Mouse (Mus musculus) layer of hippocampus, adult 18-20 months (tissue): ENCODE measurements around the gene Tmem59l. TPM values are rescaled to one million over a fixed set of nuclear protein-coding genes. Genes with fewer than 3 reads are reported as not detected.

Experiments used
- DNase-seq, 2 experiments: peaks; one replicate each; pipeline ENCODE4 v3.0.0; 2022; ENCODE audit warnings: low spot score in 2 of 2
- total RNA-seq, 2 experiments: library from RNA; stranded (reverse); gene quantifications; 2 replicates each; pipeline ENCODE4 v1.2.3; 2021

The Tmem59l gene
- total RNA-seq, 2 experiments from 2014 or later, result 326 to 327 TPM

DNA sequence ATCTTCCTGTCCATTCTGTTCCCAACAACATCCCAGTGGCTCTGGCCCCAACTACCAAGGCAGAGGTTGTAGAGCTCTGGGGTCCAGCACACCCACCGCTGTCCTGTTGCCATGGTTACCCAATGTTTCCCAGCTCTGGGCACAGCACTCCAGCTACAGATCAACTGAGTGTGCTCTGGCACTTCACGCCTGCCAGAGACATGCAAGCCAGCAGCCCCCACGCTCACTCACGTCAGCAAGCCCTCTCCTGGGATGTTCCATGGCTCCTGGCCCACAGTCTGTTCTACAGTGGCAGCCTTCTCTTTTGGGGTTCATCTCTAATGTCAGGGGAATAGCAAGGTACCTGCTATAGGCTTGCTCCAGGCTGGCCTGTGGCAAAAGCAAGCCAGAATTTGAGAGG is 23.9 kb downstream of the Tmem59l start:
- DNase-seq, result peak; percentile 84 to 89

DNA sequence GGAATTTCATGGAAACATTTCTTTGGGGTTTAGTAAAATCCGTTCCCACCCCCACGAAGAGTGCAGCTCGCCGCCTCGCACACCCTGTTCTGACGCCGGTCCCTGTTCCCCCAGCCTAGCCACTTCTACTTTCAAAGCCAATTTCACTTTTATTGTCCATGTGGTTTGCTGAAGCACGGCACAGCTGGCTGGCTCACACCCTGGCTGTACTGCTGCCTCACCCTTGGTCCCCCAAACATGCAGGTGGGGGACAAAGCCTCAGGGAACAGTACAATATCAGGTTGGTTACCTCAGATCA is 24.7 kb downstream of the Tmem59l start:
- peak in 1 of 2 experiments; percentile 64 for DNase-seq

DNA sequence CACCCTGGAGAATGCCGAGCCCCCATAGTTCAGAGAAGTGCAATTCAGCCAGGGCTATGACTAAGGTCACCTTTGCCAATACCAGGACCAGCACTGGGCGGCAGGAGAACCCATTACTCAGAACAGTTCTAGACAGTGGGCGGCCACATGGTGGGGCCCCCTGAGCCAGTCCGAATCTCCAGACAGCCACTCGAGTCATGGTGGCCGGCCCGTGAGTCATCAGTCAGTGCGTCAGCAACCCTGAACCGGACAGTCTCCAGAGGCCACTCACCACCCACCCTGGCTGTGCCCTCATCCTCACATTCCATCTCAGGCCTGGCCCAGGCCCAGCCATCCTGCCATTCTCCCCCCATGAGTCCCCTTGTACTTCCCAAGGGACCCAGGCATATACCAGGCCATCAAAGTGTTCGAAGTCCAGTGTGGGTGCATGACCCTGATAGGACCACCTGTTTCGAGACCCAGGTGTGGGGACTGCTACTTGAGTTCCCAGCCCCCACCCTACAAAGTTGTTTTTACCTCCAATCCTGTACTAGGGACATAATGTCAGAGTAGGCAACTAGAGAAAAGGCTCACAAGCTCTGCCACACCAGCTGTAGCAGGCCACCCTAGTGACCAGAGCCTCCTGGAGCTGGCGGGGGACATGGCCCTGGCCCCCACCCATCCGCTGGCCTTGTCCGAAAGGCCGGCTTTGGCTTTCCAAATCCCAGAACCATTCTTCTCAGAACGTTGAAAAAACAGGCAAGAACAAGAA is 25.2 kb downstream of the Tmem59l start:
- DNase-seq, result no peak

DNA sequence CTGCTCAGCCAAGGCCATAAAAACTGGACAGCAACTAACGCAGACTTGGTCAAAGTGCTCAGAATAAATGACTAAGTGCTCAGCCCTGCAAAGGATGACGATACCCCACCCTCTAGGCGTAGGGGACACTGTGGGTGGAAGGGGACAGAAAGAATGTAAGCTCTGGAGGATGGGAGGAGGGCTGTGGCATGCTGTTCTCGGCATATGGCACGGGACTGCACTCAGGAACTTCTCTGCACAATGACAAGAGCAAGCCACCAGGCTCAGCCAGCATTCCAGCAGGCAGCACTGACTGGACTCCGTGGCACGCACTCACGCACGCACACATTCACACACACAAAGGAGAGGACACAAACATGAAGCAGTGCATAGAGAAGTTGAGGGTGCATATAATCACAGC is 26.6 kb downstream of the Tmem59l start:
- DNase-seq, result peak; percentile 66 to 77

DNA sequence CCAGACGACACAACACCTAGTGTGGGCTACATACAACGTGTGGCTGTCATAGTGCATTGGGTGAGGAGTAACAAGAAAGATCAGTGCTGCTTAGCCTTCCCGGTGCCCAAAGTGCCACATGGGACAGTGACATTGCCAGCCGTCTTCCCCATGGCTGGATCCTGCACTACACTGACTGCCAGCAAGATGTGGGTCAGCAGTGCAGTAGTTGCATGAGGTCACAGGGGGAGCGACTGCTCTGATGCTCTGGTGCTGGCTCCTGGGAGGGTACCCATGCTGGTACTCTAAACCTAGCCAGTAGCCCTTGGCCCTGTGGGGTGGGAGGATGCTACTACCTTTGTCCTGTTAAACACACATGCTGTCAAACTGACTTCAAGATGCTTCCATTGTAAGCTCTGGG is 27.0 kb downstream of the Tmem59l start:
- DNase-seq, result no peak

DNA sequence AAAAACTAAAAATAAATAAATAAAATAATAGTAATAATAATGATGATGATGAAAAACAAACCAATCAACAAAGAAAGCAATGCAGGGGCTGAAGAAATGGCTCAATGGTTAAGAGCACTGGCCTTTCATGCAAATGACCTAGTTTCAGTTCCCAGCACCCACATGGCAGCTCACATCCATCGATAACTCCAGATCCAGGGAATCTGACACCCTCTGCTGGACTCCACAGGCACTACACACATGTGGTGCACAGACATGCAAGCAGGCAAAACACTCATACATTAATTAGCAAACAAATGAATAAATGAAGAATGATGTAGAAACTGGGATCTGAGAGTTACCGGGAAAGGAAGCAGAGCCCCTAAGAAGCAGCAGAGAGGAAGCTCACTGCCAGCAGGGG is 27.5 kb downstream of the Tmem59l start:
- DNase-seq, result no peak

DNA sequence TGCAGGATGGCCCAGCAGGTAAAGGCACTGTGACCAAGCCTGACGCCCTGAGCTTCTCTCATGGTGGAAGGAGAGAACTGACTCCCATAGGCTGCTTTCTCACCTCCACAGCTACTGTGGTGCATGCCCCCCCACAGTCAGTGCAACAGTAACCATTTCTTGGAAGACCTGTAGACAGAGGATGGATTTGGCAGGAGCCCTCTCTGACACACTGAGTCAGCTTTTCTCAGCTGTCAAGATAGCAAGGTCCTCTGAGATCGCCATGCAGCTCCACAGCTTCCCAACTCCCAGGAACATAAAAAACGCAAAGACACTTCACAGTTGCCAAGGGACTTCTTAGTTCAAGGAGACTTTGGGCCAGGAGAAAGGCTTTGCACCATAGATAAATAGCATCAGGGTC is 28.7 kb downstream of the Tmem59l start:
- no peak for DNase-seq

DNA sequence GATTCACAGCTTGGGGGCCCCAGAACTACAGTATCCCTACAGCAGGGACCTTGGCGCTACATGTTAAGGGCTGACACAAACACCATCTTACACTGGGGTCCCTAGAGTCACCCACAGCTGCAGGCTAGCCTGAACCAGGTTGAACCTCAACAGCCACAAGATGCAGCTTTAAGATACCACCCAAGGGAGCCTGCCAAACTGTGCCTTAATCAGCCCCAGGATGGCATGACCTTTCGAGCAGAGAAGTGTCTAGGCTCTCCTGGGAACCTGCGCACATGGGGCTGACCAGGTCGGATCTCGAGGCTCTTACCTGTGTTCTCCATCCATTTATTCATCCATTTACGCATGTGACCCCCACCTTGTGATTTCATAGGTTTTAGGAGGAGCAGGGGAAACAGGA is 29.3 kb downstream of the Tmem59l start:
- no peak for DNase-seq

DNA sequence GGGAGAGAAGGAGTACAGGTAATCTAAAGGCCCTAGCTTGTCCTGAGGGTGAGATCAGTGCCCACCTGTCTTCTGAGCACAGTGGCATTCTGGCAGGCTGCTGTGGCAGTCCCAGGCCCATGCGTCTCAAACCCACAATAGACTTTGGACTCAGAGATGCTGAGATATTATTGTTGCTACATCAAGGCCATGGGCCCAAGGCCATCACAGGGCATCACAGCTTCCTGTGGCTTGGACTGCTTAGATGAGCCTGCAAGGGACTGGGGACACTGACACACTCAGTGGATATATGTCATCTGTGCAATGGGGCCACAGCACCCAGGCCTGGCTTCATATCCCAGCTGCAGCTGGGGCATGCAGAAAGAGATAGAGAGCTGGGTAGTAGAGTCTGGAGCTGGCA is 30.2 kb downstream of the Tmem59l start:
- no peak for DNase-seq

DNA sequence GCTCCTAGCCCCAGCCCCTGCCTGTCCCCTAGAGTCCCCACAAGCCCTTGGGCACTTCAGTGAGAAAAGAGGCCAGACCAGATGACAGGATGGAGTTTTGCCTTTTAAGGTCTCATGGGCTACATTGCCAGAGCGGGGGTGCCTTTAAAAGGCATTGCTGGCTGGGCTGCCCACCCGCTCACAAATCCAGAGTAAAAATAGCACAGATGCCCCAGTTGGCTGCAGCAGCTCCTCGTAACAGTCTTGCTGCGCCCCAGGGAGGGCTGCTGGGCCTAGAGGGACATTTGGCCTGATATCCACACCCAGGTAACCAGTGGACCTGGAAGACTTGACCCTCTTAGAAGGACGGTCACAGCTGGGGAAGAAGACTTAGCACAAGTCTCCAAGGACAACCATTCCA is 33.3 kb downstream of the Tmem59l start:
- peak in 1 of 2 experiments; percentile 56 for DNase-seq

DNA sequence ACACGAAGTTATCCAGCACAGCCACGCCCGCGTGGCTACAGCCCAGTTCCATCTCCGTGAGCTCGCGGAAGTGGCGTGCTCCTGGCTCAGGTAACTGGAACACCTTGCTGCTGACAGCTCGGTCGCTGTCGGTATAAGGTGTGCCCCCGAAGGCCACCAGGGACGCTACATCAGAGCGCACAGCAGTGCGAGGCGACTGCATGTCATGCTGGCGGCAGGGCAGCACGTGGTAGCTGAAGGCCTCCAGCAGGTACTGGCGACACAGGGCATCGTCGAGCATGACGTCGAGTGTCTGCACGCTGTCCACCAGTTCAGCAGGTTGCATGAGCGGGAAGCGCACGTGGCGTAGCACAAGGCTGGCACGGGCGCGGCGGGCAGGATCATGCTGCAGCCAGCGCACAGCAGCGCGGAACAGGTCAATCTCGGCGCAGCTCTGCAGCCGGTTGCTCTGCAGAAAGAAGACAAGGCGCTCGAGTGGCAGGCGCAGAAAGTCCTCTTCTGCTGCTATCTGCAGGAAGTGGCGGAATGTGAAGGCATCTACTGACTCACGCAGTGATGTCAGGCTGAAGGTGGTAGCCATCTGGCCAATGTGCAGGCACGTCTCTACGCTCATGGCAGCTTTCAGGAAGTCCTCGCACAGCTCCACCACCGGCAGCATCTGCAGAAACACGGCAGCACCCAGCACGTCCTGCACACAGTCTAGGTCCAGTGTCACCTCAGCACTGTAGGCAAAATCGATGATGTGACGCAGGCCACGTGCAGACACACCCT is 34.8 kb downstream of the Tmem59l start:
- DNase-seq, result peak; percentile 57 to 65

DNA sequence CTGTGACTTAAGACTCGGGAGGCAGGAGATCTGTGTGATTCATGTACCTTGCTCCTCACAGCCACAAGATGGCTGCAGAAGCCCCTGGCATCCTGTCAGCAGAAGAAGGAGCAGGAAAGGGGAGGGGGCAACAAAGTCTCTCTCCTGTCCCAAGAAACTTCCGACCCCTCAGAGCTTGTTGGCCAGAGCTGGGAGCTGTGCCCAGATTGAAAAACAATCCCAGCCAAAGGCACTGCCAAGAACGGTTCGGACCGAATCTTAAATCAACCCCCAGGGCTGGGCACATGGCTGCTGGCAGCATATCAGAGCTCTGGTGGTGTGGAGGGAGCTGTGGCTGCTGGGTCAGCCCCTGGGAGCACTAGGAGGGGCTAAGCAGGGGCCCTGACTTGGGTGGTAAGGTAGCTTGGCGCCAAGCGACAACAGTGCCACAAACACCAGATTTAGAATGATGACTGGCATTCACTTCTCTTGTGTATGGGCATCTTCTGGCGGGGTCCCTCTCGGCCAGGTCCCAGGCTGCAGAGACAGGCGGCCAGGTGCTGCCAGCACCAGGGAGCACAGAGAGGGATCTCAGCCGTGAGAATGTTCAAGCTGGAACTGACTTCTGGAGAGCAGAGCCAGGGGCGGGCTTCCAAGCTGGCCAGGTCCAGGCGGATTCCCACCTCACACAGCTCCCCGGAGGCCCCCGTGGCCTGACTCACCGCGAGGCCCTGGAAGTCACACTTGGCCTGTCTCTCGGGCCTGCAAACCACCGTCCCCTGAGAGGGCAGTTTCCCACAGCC is 39.3 kb downstream of the Tmem59l start:
- DNase-seq, result peak in 1 of 2 experiments; percentile 55

DNA sequence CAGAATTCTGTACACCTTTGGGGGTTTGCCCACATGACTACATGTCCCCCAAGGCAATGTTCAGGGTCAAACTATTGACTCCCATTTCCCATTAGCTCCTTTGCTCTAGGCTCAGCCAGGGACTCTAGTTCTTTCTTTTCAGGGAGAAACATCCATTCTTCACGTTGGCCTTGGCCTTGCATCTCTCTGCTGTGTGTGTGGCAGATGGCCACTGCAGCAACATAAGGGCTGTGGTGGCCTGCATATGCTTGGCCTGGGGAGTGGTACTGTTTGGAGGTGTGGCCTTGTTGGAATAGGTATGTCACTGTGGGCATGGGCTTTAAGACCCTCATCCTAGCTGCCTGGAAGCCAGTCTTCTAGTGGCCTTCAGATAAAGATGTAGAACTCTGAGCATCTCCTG is 41.2 kb downstream of the Tmem59l start:
- no peak for DNase-seq

DNA sequence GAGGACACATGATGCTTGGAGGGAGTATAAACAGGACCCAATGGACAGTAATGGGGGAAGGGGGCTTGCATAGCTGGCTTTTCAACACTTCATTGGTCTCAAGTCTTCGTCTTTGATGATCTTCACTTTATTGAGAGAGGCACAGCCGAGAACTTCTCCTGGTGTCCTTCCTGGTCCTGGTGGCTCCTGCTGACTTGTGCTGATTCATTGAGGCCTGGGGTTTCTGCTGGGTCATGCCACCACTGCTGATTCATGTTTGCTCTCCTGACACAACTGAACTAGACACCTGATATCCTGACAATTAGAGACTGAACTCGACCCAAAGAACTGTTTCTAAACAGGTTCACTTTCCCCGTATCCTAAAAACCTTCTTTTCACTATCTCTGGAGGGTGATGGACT is 43.8 kb downstream of the Tmem59l start:
- DNase-seq, result no peak

DNA sequence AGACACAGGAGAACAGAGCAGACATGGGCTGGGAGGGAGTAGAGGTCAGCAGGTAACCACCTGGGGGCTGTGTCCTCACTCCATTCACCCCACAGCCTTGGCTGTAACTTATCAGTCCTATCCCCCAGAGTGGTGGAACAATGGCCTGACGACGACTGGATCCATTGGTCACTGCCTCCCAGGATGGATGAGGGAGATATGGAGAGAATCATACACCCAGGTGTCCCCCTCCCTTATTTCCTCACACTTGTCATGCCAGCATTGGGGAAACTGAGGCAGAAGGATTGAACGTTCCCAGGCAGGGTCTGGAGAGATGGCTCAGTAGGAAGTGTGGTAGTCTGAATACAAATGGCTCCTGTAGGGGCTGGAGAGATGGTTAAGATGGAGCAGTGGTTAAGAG is 45.6 kb downstream of the Tmem59l start:
- no peak for DNase-seq

DNA sequence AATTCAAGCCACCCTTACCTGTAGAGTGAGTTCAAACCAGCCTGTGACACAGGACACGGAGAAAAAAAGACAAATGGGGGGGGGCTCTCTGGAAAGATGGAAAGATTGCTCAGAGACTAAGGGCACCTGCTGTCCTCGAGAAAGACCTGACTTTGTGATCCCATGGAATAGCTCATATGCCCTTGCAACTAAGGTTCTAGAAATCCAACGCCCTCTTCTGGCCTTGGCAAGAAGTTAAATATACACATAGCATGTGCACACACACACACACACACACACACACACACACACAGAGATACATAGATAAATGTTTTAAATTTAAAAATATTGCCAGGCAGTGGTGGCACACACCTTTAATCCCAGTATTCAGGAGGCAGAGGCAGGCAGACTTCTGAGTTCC is 46.9 kb downstream of the Tmem59l start:
- no peak for DNase-seq

DNA sequence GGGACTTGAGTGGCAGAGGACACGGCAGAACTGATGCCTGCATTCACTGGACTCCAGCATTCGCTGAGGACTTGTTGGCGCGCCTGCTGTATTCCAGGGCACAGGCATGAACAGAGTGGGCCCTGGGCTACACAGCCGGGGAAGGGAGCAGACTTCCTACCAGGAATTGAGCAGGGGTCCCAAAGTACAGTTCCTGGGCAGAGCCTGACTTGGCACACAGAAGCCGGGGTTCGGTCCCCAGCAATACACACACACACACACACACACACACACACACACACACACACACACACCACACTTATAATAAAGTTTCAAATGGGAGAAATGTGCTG is 47.3 kb downstream of the Tmem59l start:
- DNase-seq, result no peak

DNA sequence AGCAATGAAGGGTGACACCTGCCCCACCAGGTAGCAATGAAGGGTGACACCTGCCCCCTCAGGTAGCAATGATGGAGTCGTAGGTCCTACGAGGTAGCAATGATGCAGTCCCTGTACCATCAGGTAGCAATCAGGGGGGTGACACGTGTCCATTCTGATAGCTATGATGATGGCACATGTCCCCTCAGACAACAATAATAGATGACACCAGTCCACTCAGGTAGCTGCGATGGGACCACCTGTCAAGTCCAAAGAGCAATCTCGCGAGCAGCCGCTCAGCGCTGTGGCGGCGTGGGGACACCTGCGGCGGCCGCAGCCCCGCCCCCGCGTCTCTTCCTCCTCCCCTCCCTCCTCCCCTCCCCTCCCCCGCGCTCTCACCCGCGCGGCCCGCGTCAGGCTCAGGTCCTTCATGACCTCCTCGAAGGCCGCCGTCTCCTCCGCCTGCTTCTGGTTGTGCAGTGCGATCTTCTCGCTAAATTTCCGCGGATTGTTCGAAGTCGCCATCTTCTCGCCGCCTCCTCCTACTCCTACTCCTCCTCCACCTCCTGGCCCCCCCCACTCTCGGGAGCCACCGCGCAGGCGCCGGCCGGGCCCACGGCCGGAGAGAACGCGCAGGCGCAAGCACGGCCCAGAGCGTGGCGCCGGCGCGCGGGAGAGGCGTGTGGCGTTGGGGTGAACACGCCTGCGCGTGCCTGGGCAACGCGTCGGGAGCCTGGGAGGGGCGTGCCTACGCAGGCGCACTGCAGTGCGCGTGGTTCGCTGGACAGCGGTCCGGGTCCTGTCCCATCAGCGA is 47.9 kb downstream of the Tmem59l start, which contains the start of gene Crtc1:
Gene Crtc1 (minus strand): TSS at position 525 of the 793 bp plus-strand sequence.
- peak; percentile 93 to 97 for DNase-seq

DNA sequence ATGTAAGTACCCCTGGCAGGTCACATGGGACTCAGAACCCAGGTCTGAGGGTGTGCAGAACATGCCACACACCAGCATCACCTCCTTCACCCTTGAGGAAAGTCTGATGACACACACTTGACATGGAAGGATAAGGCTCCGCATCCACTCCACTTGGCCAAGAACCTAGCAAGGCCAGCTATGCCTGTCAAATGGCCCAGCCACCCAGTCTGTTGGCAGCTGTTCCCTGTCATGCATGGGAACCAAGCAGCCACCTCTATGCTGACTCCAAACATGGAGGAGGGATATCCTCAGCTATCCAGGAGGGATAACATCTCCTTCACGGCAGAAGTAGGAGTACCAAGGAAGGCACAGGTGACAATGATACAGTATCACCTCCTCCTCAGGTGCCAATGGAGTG is 48.7 kb downstream of the Tmem59l start:
- DNase-seq, result no peak

DNA sequence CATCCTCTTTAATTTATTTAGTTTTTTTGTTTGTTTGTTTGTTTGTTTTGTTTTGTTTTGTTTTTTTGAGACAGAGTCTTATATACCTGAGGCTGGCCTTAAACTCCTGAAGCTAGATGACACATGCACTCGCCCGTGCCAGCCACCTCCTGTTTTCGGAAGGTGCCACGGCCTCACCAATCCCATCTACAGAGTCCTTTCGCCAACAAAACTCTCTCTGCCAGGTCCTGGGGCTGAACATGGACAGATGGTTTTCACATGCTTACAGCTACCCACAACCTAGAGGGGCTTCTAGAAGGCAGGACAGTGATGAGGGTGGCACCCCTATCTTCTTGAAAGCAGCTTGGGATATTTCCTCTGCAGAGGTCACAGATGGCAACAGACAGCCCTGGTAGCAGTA is 52.0 kb downstream of the Tmem59l start:
- DNase-seq, result no peak
